Mouse (Mus musculus): ENCODE data around the gene Btbd17.

GRCm38 (mm10) chr11:114769911-114770310 is 25.8 kb downstream of the Btbd17 start:
- TF ChIP-seq CTCF (IDR thresholded peaks at IDR 0.05; ENCODE audit: low read depth) (no peak), EP300 (IDR thresholded peaks at IDR 0.05; ENCODE audit: low read depth) (no peak)
